Mouse (Mus musculus): ENCODE measurements at regions not wholly inside any gene's neighbourhood (a gene's known extent, or its start where the extent isn't known, plus 50 kb on each side); places are given as distances from the start of the nearest gene placed in this dataset.
A peak's percentile ranks its signal among the peaks of the same experiment; 100 is the strongest.

- no peaks in the 10 kb centered on the region for H3K9me3 ChIP-seq (replicated peaks; ENCODE audit: control insufficient read depth, low read length)
- no peak for DNase-seq (ENCODE audit: low spot score)
- no peak overlapping the region for H3K27ac ChIP-seq (ENCODE audit: low read depth)
- 40% methylated on average over 2 of the region's 2 CpGs for WGBS
- H3K36me3 ChIP-seq (replicated peaks; ENCODE audit: control insufficient read depth, insufficient read depth, low read length): no peaks in the 10 kb centered on the region
- no peaks in the 10 kb centered on the region for H3K27me3 ChIP-seq (ENCODE audit: control insufficient read depth, insufficient read depth, low read length)
- no peak overlapping the region for H3K4me3 ChIP-seq (ENCODE audit: low read depth, low read length)
- no peaks in the 10 kb centered on the region for H3K4me1 ChIP-seq (ENCODE audit: control insufficient read depth, insufficient read depth)
- H3K4me2 ChIP-seq (ENCODE audit: low read depth, low read length): no peak overlapping the region
- H3K9ac ChIP-seq (replicated peaks; ENCODE audit: low read depth, low read length): no peak overlapping the region
- TF ChIP-seq CTCF (IDR thresholded peaks at IDR 0.05; ENCODE audit: low read depth): no peak
- no peak for TF ChIP-seq EP300 (IDR thresholded peaks at IDR 0.05; ENCODE audit: low read depth)
- no peak for ATAC-seq (ENCODE audit: insufficient read depth, low read depth)
Measured at GRCm38 (mm10) chr13:32422485-32422884, 83.9 kb upstream of the Gmds start.

DNA sequence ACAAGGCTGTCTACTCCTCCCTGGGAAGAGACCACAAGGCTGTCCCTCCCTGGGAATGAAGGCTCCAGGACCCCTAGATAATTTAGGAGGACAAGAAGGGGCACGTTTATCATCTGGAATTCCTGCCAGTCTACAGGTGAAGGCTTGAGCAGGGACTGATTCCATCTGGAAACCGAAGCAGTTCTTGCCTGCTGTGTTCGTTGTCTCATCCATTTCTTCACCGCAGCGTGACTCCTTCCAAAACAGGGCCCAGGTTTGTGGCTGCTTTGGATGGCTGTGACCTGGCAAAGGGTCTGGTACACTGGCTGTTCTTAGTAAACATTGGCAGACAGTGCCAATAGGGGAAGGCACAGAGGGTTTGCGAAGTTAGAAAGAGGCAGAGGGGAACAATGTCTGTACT lies 80.8 kb upstream of the Gmds start:
- Histone ChIP-seq H3K27me3 (ENCODE audit: control insufficient read depth, insufficient read depth, low read length) (0 out of 2 replicates have a peak, but pooled peaks cover 3% of the 10 kb centered on the region), H3K9me3 (replicated peaks; ENCODE audit: control insufficient read depth, low read length) (no peaks in the 10 kb centered on the region), H3K36me3 (replicated peaks; ENCODE audit: control insufficient read depth, insufficient read depth, low read length) (no peaks in the 10 kb centered on the region), H3K4me2 (ENCODE audit: low read depth, low read length) (no peak overlapping the region), H3K4me1 (ENCODE audit: control insufficient read depth, insufficient read depth) (no peaks in the 10 kb centered on the region), H3K9ac (replicated peaks; ENCODE audit: low read depth, low read length) (no peak overlapping the region), H3K4me3 (ENCODE audit: low read depth, low read length) (no peak overlapping the region), H3K27ac (ENCODE audit: low read depth) (no peak overlapping the region)
- no peak for ATAC-seq (ENCODE audit: insufficient read depth, low read depth)
- no peak for DNase-seq (ENCODE audit: low spot score)
- 71% methylated on average over 6 of the region's 6 CpGs for whole genome bisulfite sequencing
- no peak for TF ChIP-seq EP300 (IDR thresholded peaks at IDR 0.05; ENCODE audit: low read depth)
- no peak for TF ChIP-seq CTCF (IDR thresholded peaks at IDR 0.05; ENCODE audit: low read depth)

DNA sequence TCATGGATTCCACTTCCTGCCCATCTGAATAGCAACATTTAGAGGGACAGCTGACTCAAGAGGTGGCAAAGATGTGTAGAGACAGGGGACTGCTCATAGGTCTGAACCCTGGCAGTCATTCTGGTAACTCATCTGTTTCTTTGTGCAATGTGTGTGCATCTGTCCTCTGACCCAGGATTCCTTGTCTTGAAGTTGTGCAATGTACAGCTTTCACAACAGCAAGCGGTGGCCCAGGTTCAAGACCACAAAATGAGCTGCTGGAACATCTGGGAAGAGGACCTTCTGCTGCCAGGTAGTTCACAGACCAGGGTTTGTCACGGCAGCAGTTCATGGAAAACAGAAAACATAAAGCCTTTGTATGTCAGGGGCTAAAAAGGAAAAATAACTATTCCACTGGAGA lies 80.1 kb upstream of the Gmds start:
- no peak for ATAC-seq (ENCODE audit: insufficient read depth, low read depth)
- WGBS: 72% methylated on average over 2 of the region's 2 CpGs

DNA sequence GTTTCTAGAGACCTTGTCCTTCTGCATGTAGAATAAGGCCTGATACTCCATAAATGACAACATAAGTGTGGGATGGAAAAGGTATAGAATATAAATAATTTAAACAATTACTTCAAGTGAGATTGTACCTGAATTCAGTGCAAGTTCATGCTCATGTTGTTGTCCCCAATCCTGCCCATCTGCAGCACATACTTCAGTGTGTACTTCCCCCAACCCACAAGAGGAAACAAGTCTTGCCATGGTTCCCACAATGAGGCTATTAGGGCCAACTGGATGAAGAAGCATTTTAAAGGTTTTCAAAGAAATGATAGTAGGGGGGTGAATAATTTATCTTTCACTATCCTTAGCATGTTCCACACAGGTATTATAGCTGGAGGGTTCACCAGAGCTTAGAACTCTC lies 79.4 kb upstream of the Gmds start:
- DNase-seq (ENCODE audit: low spot score): no peak
- H3K27me3 ChIP-seq (ENCODE audit: control insufficient read depth, insufficient read depth, low read length): 0 out of 2 replicates have a peak, but pooled peaks cover 3% of the 10 kb centered on the region
- no peak overlapping the region for H3K27ac ChIP-seq (ENCODE audit: low read depth)
- no peak for ATAC-seq (ENCODE audit: insufficient read depth, low read depth)
- no peaks in the 10 kb centered on the region for H3K9me3 ChIP-seq (replicated peaks; ENCODE audit: control insufficient read depth, low read length)
- TF ChIP-seq CTCF (IDR thresholded peaks at IDR 0.05; ENCODE audit: low read depth) (no peak), EP300 (IDR thresholded peaks at IDR 0.05; ENCODE audit: low read depth) (no peak)
- no peak overlapping the region for H3K9ac ChIP-seq (replicated peaks; ENCODE audit: low read depth, low read length)
- no peaks in the 10 kb centered on the region for H3K36me3 ChIP-seq (replicated peaks; ENCODE audit: control insufficient read depth, insufficient read depth, low read length)
- no peaks in the 10 kb centered on the region for H3K4me1 ChIP-seq (ENCODE audit: control insufficient read depth, insufficient read depth)
- no peak overlapping the region for H3K4me2 ChIP-seq (ENCODE audit: low read depth, low read length)
- no peak overlapping the region for H3K4me3 ChIP-seq (ENCODE audit: low read depth, low read length)

More for the DNA sequence above, 80.1 kb upstream of the Gmds start:
- 0 out of 2 replicates have a peak, but pooled peaks cover 3% of the 10 kb centered on the region for H3K27me3 ChIP-seq (ENCODE audit: control insufficient read depth, insufficient read depth, low read length)
- no peak overlapping the region for H3K4me2 ChIP-seq (ENCODE audit: low read depth, low read length)
- no peaks in the 10 kb centered on the region for H3K36me3 ChIP-seq (replicated peaks; ENCODE audit: control insufficient read depth, insufficient read depth, low read length)
- no peak overlapping the region for H3K9ac ChIP-seq (replicated peaks; ENCODE audit: low read depth, low read length)
- no peak overlapping the region for H3K4me3 ChIP-seq (ENCODE audit: low read depth, low read length)
- no peaks in the 10 kb centered on the region for H3K9me3 ChIP-seq (replicated peaks; ENCODE audit: control insufficient read depth, low read length)
- no peak overlapping the region for H3K27ac ChIP-seq (ENCODE audit: low read depth)
- no peak for DNase-seq (ENCODE audit: low spot score)
- no peaks in the 10 kb centered on the region for H3K4me1 ChIP-seq (ENCODE audit: control insufficient read depth, insufficient read depth)
- TF ChIP-seq CTCF (IDR thresholded peaks at IDR 0.05; ENCODE audit: low read depth) (no peak), EP300 (IDR thresholded peaks at IDR 0.05; ENCODE audit: low read depth) (no peak)

DNA sequence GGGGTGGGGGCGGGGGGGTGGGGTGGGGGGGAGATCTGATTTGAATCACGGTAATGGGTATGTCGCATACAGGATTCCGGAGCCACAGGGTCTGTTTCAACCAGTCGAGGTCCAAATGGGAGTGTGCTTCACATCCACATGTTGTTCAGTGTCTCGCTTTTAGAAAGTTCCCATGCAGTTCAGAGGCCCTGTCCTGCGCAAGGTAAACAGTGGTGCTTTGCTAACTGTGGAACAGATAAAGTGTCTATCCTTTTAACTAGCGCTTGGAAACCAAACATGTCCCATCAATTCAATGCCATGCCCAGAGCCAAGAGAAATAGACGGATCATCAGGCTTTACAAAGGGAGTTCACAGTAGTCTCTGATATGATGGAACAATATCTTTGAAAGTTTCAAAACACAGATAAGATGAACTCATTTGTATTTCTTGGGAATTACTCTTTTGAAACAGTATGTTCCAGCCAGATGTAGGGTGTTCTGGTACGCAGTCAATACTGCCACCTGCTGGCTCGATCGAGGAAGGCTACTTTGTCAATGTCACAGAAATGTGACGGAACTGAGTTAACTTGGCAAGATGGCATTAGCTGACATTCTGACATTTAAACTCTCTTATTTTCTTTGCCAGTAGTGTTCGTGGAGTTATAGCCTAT lies 72.9 kb upstream of the Gmds start:
- DNase-seq (ENCODE audit: low spot score): peak; percentile 82
- H3K9me3 ChIP-seq (replicated peaks; ENCODE audit: control insufficient read depth, low read length): peaks cover 7% of the 10 kb centered on the region; the same call in 1 of the 2 replicates
- H3K27ac ChIP-seq (ENCODE audit: low read depth): no peak overlapping the region
- H3K4me3 ChIP-seq (ENCODE audit: low read depth, low read length): no peak overlapping the region
- H3K36me3 ChIP-seq (replicated peaks; ENCODE audit: control insufficient read depth, insufficient read depth, low read length): no peaks in the 10 kb centered on the region
- H3K9ac ChIP-seq (replicated peaks; ENCODE audit: low read depth, low read length): no peak overlapping the region
- WGBS: 38% methylated on average over 14 of the region's 14 CpGs
- TF ChIP-seq EP300 (IDR thresholded peaks at IDR 0.05; ENCODE audit: low read depth): no peak
- peak; percentile 92 for TF ChIP-seq CTCF (IDR thresholded peaks at IDR 0.05; ENCODE audit: low read depth)
- no peak overlapping the region for H3K4me2 ChIP-seq (ENCODE audit: low read depth, low read length)
- ATAC-seq (ENCODE audit: insufficient read depth, low read depth): peak; percentile 74
- H3K4me1 ChIP-seq (ENCODE audit: control insufficient read depth, insufficient read depth): no peaks in the 10 kb centered on the region
- 0 out of 2 replicates have a peak, but pooled peaks cover 3% of the 10 kb centered on the region for H3K27me3 ChIP-seq (ENCODE audit: control insufficient read depth, insufficient read depth, low read length)

- no peak for DNase-seq (ENCODE audit: low spot score)
Measured at GRCm38 (mm10) chr13:32410065-32410464, 71.5 kb upstream of the Gmds start.

More at GRCm38 (mm10) chr13:32410065-32410464, 71.5 kb upstream of the Gmds start:
- Histone ChIP-seq H3K4me3 (ENCODE audit: low read depth, low read length) (no peak overlapping the region), H3K36me3 (replicated peaks; ENCODE audit: control insufficient read depth, insufficient read depth, low read length) (no peaks in the 10 kb centered on the region), H3K27me3 (ENCODE audit: control insufficient read depth, insufficient read depth, low read length) (no peaks in the 10 kb centered on the region), H3K27ac (ENCODE audit: low read depth) (no peak overlapping the region), H3K4me1 (ENCODE audit: control insufficient read depth, insufficient read depth) (no peaks in the 10 kb centered on the region), H3K9me3 (replicated peaks; ENCODE audit: control insufficient read depth, low read length) (peaks cover 7% of the 10 kb centered on the region; the same call in 1 of the 2 replicates), H3K9ac (replicated peaks; ENCODE audit: low read depth, low read length) (no peak overlapping the region), H3K4me2 (ENCODE audit: low read depth, low read length) (no peak overlapping the region)
- ATAC-seq (ENCODE audit: insufficient read depth, low read depth): no peak
- WGBS: 68% methylated on average over 6 of the region's 6 CpGs
- TF ChIP-seq CTCF (IDR thresholded peaks at IDR 0.05; ENCODE audit: low read depth): no peak
- no peak for TF ChIP-seq EP300 (IDR thresholded peaks at IDR 0.05; ENCODE audit: low read depth)
